Mouse (Mus musculus): Measurements from ENCODE around the gene Canx.

- TF ChIP-seq GATA1 (IDR thresholded peaks at IDR 0.05; ENCODE audit: borderline replicate concordance, low read length) (no peak), FLI1 (IDR thresholded peaks at IDR 0.05; ENCODE audit: low read length) (no peak)
Observed at GRCm38 (mm10) chr11:50275568-50276151, 49.8 kb downstream of the Canx start.
